Mouse (Mus musculus): ENCODE measurements around the gene Btnl2. TPM values are rescaled to one million over a fixed set of nuclear protein-coding genes. Genes with fewer than 3 reads are reported as not detected.

The Btnl2 gene
- polyA plus RNA-seq, 1 experiment from 2014 or later: 0.13 TPM

- Histone ChIP-seq H3K4me3 (ENCODE audit: low read depth, low read length) (peak overlapping the region; percentile 48; the same call in 1 of the 2 replicates), H3K9me3 (ENCODE audit: control insufficient read depth, low read length) (no peaks in the 10 kb centered on the region), H3K27ac (replicated peaks) (no peak overlapping the region; the same call in 1 of the 2 replicates), H3K9ac (ENCODE audit: low read length) (peak overlapping the region; percentile 63; the same call in 1 of the 2 replicates), H3K4me1 (replicated peaks; ENCODE audit: control insufficient read depth, insufficient read depth) (no peaks in the 10 kb centered on the region), H3K36me3 (ENCODE audit: control insufficient read depth, insufficient read depth, low read length) (no peaks in the 10 kb centered on the region), H3K4me2 (replicated peaks; ENCODE audit: low read depth) (peak overlapping the region; percentile 77), H3K27me3 (ENCODE audit: control insufficient read depth, insufficient read depth, low read length) (no peaks in the 10 kb centered on the region)
- peak; percentile 86 for ATAC-seq (ENCODE audit: low FRiP score, low TSS enrichment)
- DNase-seq (ENCODE audit: low spot score): peak; percentile 32
- TF ChIP-seq EP300 (optimal IDR thresholded peaks at IDR 0.05): no peak
- TF ChIP-seq CTCF (IDR thresholded peaks at IDR 0.05; ENCODE audit: low read depth): no peak
- WGBS: 15% methylated on average over 9 of the region's 9 CpGs
Measured at GRCm38 (mm10) chr17:34398058-34398710, 43.6 kb downstream of the Btnl2 start.

GRCm38 (mm10) chr17:34398711-34399393 is 44.2 kb downstream of the Btnl2 start, which contains the start of gene BC051142:
Gene BC051142, plus strand, starts transcription at chr17:34398820.
- peak; percentile 93 for ATAC-seq (ENCODE audit: low FRiP score, low TSS enrichment)
- 8% methylated on average over 32 of the region's 34 CpGs for WGBS

GRCm38 (mm10) chr17:34399394-34399715 is 44.7 kb downstream of the Btnl2 start:
- no peaks in the 10 kb centered on the region for H3K36me3 ChIP-seq (ENCODE audit: control insufficient read depth, insufficient read depth, low read length)
- H3K4me1 ChIP-seq (replicated peaks; ENCODE audit: control insufficient read depth, insufficient read depth): no peaks in the 10 kb centered on the region
- peak overlapping the region; percentile 77 for H3K4me2 ChIP-seq (replicated peaks; ENCODE audit: low read depth)
- H3K4me3 ChIP-seq (ENCODE audit: low read depth, low read length): no peak overlapping the region
- H3K27ac ChIP-seq (replicated peaks): no peak overlapping the region
- 52% methylated on average over 4 of the region's 4 CpGs for WGBS
- H3K27me3 ChIP-seq (ENCODE audit: control insufficient read depth, insufficient read depth, low read length): no peaks in the 10 kb centered on the region
- H3K9me3 ChIP-seq (ENCODE audit: control insufficient read depth, low read length): no peaks in the 10 kb centered on the region
- no peak overlapping the region for H3K9ac ChIP-seq (ENCODE audit: low read length)
- DNase-seq (ENCODE audit: low spot score) (no peak), ATAC-seq (ENCODE audit: low FRiP score, low TSS enrichment) (no peak)
- TF ChIP-seq EP300 (optimal IDR thresholded peaks at IDR 0.05) (no peak), CTCF (IDR thresholded peaks at IDR 0.05; ENCODE audit: low read depth) (no peak)

More at GRCm38 (mm10) chr17:34398711-34399393, 44.2 kb downstream of the Btnl2 start, which contains the start of gene BC051142:
- no peaks in the 10 kb centered on the region for H3K27me3 ChIP-seq (ENCODE audit: control insufficient read depth, insufficient read depth, low read length)
- peak within 1 kb of the TSS; percentile 63 for H3K9ac ChIP-seq (ENCODE audit: low read length)
- peak within 1 kb of the TSS; percentile 77 for H3K4me2 ChIP-seq (replicated peaks; ENCODE audit: low read depth)
- peak within 1 kb of the TSS; percentile 48 for H3K4me3 ChIP-seq (ENCODE audit: low read depth, low read length)
- no peaks in the 10 kb centered on the region for H3K4me1 ChIP-seq (replicated peaks; ENCODE audit: control insufficient read depth, insufficient read depth)
- TF ChIP-seq CTCF (IDR thresholded peaks at IDR 0.05; ENCODE audit: low read depth): no peak
- TF ChIP-seq EP300 (optimal IDR thresholded peaks at IDR 0.05): no peak
- DNase-seq (ENCODE audit: low spot score): peak; percentile 69
- H3K36me3 ChIP-seq (ENCODE audit: control insufficient read depth, insufficient read depth, low read length): no peaks in the 10 kb centered on the region
- no peaks in the 10 kb centered on the region for H3K9me3 ChIP-seq (ENCODE audit: control insufficient read depth, low read length)
- peak within 1 kb of the TSS; percentile 75 for H3K27ac ChIP-seq (replicated peaks)

- Histone ChIP-seq H3K4me1 (replicated peaks; ENCODE audit: control insufficient read depth, insufficient read depth) (no peaks in the 10 kb centered on the region), H3K27ac (replicated peaks) (no peak overlapping the region), H3K36me3 (ENCODE audit: control insufficient read depth, insufficient read depth, low read length) (no peaks in the 10 kb centered on the region), H3K4me2 (replicated peaks; ENCODE audit: low read depth) (no peak overlapping the region), H3K4me3 (ENCODE audit: low read depth, low read length) (no peak overlapping the region), H3K27me3 (ENCODE audit: control insufficient read depth, insufficient read depth, low read length) (no peaks in the 10 kb centered on the region), H3K9me3 (ENCODE audit: control insufficient read depth, low read length) (no peaks in the 10 kb centered on the region), H3K9ac (ENCODE audit: low read length) (no peak overlapping the region)
- 17% methylated on average over 6 of the region's 6 CpGs for WGBS
- ATAC-seq (ENCODE audit: low FRiP score, low TSS enrichment) (0 out of 2 replicates have a peak, but pooled peaks have one; percentile 51), DNase-seq (ENCODE audit: low spot score) (peak; percentile 72)
- TF ChIP-seq EP300 (optimal IDR thresholded peaks at IDR 0.05) (no peak), CTCF (IDR thresholded peaks at IDR 0.05; ENCODE audit: low read depth) (peak; percentile 90)
Measured at GRCm38 (mm10) chr17:34411117-34411516, 56.5 kb downstream of the Btnl2 start.

Other genes with a start within 250 kb of the Btnl2 start
- gene H2-DMa, start 235.3 kb upstream of the Btnl2 start, polyA plus RNA-seq (2015; fragmentation: Nextera tagmentation; extraction: Ambion mirVana): 9.1 and 9.5 TPM in 2 replicates
- gene Brd2, start 232.2 kb upstream of the Btnl2 start, polyA plus RNA-seq (2015; fragmentation: Nextera tagmentation; extraction: Ambion mirVana): 45.0 and 48.1 TPM in 2 replicates
- gene H2-DMb2, start 211.5 kb upstream of the Btnl2 start, polyA plus RNA-seq (2015; fragmentation: Nextera tagmentation; extraction: Ambion mirVana): 0.45 and 0.53 TPM in 2 replicates
- gene H2-DMb1, start 201.8 kb upstream of the Btnl2 start, polyA plus RNA-seq (2015; fragmentation: Nextera tagmentation; extraction: Ambion mirVana): 2.1 and 2.6 TPM in 2 replicates
- 7.0 and 8.3 TPM in 2 replicates for gene Tap1, start 167.3 kb upstream of the Btnl2 start, polyA plus RNA-seq (2015; fragmentation: Nextera tagmentation; extraction: Ambion mirVana)
- 11.9 and 12.8 TPM in 2 replicates for gene Psmb9, start 167.1 kb upstream of the Btnl2 start, polyA plus RNA-seq (2015; fragmentation: Nextera tagmentation; extraction: Ambion mirVana)
- 15.5 and 16.2 TPM in 2 replicates for gene Psmb8, start 157.1 kb upstream of the Btnl2 start, polyA plus RNA-seq (2015; fragmentation: Nextera tagmentation; extraction: Ambion mirVana)
- gene Tap2, start 151.3 kb upstream of the Btnl2 start, polyA plus RNA-seq (2015; fragmentation: Nextera tagmentation; extraction: Ambion mirVana): 5.8 and 5.9 TPM in 2 replicates
- gene H2-Ob, start 115.9 kb upstream of the Btnl2 start, polyA plus RNA-seq (2015; fragmentation: Nextera tagmentation; extraction: Ambion mirVana): 0.13 and 0.16 TPM in 2 replicates
- gene H2-Ab1, start 97.1 kb upstream of the Btnl2 start, polyA plus RNA-seq (2015; fragmentation: Nextera tagmentation; extraction: Ambion mirVana): 19.3 and 20.1 TPM in 2 replicates
- 6.8 and 8.2 TPM in 2 replicates for gene H2-Aa, start 67.0 kb upstream of the Btnl2 start, polyA plus RNA-seq (2015; fragmentation: Nextera tagmentation; extraction: Ambion mirVana)
- gene H2-Eb1, start 49.0 kb upstream of the Btnl2 start, polyA plus RNA-seq (2015; fragmentation: Nextera tagmentation; extraction: Ambion mirVana): 5.6 and 6.7 TPM in 2 replicates
- not detected in 2 replicates for gene H2-Eb2, start 29.2 kb upstream of the Btnl2 start, polyA plus RNA-seq (2015; fragmentation: Nextera tagmentation; extraction: Ambion mirVana)
- 0.04 TPM in 1 of 2 replicates, not detected in the other for gene Btnl1, start 22.3 kb downstream of the Btnl2 start, polyA plus RNA-seq (2015; fragmentation: Nextera tagmentation; extraction: Ambion mirVana)
- gene BC051142, start 44.0 kb downstream of the Btnl2 start, polyA plus RNA-seq (2015; fragmentation: Nextera tagmentation; extraction: Ambion mirVana): 0.59 and 0.86 TPM in 2 replicates
- gene Btnl4, start 122.5 kb downstream of the Btnl2 start, polyA plus RNA-seq (2015; fragmentation: Nextera tagmentation; extraction: Ambion mirVana): 4.7 and 5.0 TPM in 2 replicates
- gene Btnl6, start 162.5 kb downstream of the Btnl2 start, polyA plus RNA-seq (2015; fragmentation: Nextera tagmentation; extraction: Ambion mirVana): 1.1 TPM in 2 replicates
- gene Notch4, start 209.4 kb downstream of the Btnl2 start, polyA plus RNA-seq (2015; fragmentation: Nextera tagmentation; extraction: Ambion mirVana): 2.4 and 3.1 TPM in 2 replicates
- 7.8 and 8.2 TPM in 2 replicates for gene Gpsm3, start 235.0 kb downstream of the Btnl2 start, polyA plus RNA-seq (2015; fragmentation: Nextera tagmentation; extraction: Ambion mirVana)
- gene Pbx2, start 236.4 kb downstream of the Btnl2 start, polyA plus RNA-seq (2015; fragmentation: Nextera tagmentation; extraction: Ambion mirVana): 4.3 and 4.6 TPM in 2 replicates
- gene Ager, start 243.0 kb downstream of the Btnl2 start, polyA plus RNA-seq (2015; fragmentation: Nextera tagmentation; extraction: Ambion mirVana): 1.5 and 1.8 TPM in 2 replicates
- 82.9 and 83.6 TPM in 2 replicates for gene Rnf5, start 248.9 kb downstream of the Btnl2 start, polyA plus RNA-seq (2015; fragmentation: Nextera tagmentation; extraction: Ambion mirVana)
- 27.6 and 31.3 TPM in 2 replicates for gene Agpat1, start 249.4 kb downstream of the Btnl2 start, polyA plus RNA-seq (2015; fragmentation: Nextera tagmentation; extraction: Ambion mirVana)